Mouse (Mus musculus) intestine, postnatal 0 days (tissue): Measurements from ENCODE around the gene Rin1. TPM values are rescaled to one million over a fixed set of nuclear protein-coding genes. Genes with fewer than 3 reads are reported as not detected.

Experiments
- ATAC-seq: fragments of 200-750 bp; cut with Nextera tagmentation; 2 replicates; pipeline ENCODE4 v1.8.0; 2017; ENCODE audit warnings: mild to moderate bottlenecking, moderate TSS enrichment, moderate library complexity
- H3K27ac ChIP-seq: fragments of 300-500 bp; sonication (generic); 2 replicates; pipeline ENCODE4 v1.5.1; 2014; ENCODE audit warnings: mild to moderate bottlenecking, low read depth, low read length, moderate library complexity
- H3K27me3 ChIP-seq: fragments of 300-500 bp; sonication (generic); replicated peaks from 2 replicates; pipeline ENCODE4 v1.6.1; 2014; ENCODE audit warnings: low read length, mixed read lengths; ENCODE audit not compliant: control insufficient read depth, insufficient read depth
- H3K36me3 ChIP-seq: fragments of 300-500 bp; sonication (generic); 2 replicates; pipeline ENCODE4 v1.6.1; 2014; ENCODE audit warnings: mild to moderate bottlenecking, moderate library complexity; ENCODE audit not compliant: control insufficient read depth, insufficient read depth
- H3K4me1 ChIP-seq: fragments of 300-500 bp; sonication (generic); replicated peaks from 2 replicates; pipeline ENCODE4 v1.6.1; 2014; ENCODE audit warnings: antibody characterized with exemption, low read length, mixed read lengths; ENCODE audit not compliant: control insufficient read depth, insufficient read depth
- H3K4me2 ChIP-seq: fragments of 300-500 bp; sonication (generic); replicated peaks from 2 replicates; pipeline ENCODE4 v1.6.1; 2014; ENCODE audit warnings: low read depth, mild to moderate bottlenecking, moderate library complexity
- H3K4me3 ChIP-seq: fragments of 300-500 bp; sonication (generic); 2 replicates; pipeline ENCODE4 v1.5.1; 2014; ENCODE audit warnings: low read depth, low read length
- H3K9ac ChIP-seq: fragments of 300-500 bp; sonication (generic); 2 replicates; pipeline ENCODE4 v1.6.1; 2014; ENCODE audit warnings: mild to moderate bottlenecking, low read depth, low read length
- H3K9me3 ChIP-seq: fragments of 300-500 bp; sonication (generic); 2 replicates; pipeline ENCODE4 v1.6.1; 2016; ENCODE audit warnings: mixed run types; ENCODE audit not compliant: control insufficient read depth
- CTCF ChIP-seq: sonication (generic); IDR thresholded peaks from 2 replicates; pipeline ENCODE4 v1.5.1; 2016; ENCODE audit warnings: low read depth, mild to moderate bottlenecking, control low read depth, antibody characterized with exemption, moderate library complexity
- WGBS: fragments of 180-500 bp; shearing (Covaris S2); extraction: QIAGEN DNeasy Blood & Tissue Kit; methylation state at CpG from one replicate; pipeline ENCODE4 v1.1.7; 2014; 5-methylcytosine and 5-hydroxymethylcytosine counted together
- polyA plus RNA-seq: library from polyadenylated mRNA; unstranded; fragments of >200 nt; fragmentation: Nextera tagmentation; extraction: Ambion mirVana; gene quantifications from 2 replicates; pipeline ENCODE4 v1.2.1, GENCODE M21; 2015

The Rin1 gene
- polyA plus RNA-seq, 1 experiment from 2014 or later = 0.77 TPM

DNA sequence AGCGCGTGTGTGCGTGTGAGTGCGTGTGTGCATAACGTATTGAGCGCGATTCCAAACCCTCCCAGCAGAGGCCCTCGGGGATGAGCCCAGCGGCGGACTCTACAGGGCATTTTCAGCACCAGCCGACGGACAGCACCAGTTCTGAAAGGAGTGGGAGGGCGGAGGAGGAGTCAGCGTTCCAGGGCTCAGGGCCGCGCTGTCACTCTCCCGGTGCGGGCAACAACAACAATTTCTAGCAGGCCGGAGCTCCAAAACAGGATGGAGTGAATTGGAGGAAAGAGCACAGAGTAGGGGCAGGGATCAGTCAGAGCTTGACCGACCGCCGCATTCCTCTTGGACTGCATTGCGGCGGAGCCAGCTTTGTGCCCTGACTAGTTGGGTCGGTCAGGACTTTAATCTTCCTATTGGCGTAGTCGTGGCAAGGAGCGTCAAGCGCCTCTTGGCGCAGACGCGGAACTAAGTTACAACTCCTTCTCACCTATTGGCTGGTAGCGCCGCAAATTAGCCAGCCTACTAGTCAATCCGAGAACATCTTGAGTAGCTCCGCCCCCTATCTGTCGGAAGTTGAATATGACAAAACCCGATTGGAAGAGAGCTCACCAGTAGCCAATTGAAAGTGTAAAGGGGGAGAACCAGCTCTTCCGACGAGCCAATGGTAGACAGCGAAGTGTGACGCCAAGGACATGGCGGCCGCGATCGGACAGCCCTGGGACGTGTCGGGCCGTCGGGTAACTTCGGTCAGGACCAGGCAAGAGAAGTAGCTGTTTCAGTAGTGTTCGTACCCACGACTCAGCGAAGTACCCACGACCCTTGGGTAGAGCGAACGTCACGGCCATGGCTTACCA is 37.8 kb downstream of the Rin1 start, which contains the start of gene Yif1a:
Yif1a (plus strand) TSS at position 655 of the 845 bp plus-strand sequence.
- H3K9me3 ChIP-seq = no peaks in the 10 kb centered on the region
- H3K27me3 ChIP-seq = peaks cover 29% of the 10 kb centered on the region
- peaks cover 8% of the 10 kb centered on the region; the same call in 1 of the 2 replicates for H3K4me1 ChIP-seq
- H3K4me2 ChIP-seq = peak within 1 kb of the TSS; percentile 81
- peak within 1 kb of the TSS; percentile 95 for H3K27ac ChIP-seq
- H3K9ac ChIP-seq = peak within 1 kb of the TSS; percentile 78
- under 1% methylated on average over 58 of the region's 58 CpGs for WGBS
- peak; percentile 90 for ATAC-seq
- H3K4me3 ChIP-seq = peak within 1 kb of the TSS; percentile 91
- peak; percentile 87 for TF ChIP-seq CTCF
- peaks cover 33% of the 10 kb centered on the region for H3K36me3 ChIP-seq

DNA sequence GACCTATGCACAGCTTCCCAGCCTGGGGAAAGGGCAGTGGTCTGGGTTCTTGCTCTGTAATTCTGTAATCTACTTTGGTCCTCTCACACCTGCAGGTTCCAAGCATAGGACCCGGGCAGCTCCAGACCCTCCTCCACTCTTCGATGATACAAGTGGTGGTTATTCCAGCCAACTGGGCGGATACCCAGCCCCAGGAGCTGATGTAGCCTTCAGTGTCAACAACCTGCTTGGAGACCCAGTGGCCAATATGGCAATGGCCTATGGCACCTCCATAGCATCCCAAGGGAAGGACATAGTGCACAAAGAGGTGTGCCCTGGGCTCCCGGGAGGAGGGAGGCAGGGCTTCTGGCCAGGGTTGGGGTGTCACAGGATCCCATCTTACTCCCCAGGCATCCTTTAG is 39.0 kb downstream of the Rin1 start:
- no peak for TF ChIP-seq CTCF
- Histone ChIP-seq H3K4me3 (peak overlapping the region; percentile 91), H3K9me3 (no peaks in the 10 kb centered on the region), H3K27me3 (peaks cover 21% of the 10 kb centered on the region), H3K9ac (peak overlapping the region; percentile 78), H3K4me2 (peak overlapping the region; percentile 81), H3K4me1 (peaks cover 8% of the 10 kb centered on the region; the same call in 1 of the 2 replicates), H3K27ac (peak overlapping the region; percentile 95; the same call in 1 of the 2 replicates), H3K36me3 (peaks cover 39% of the 10 kb centered on the region)
- WGBS = 87% methylated on average over 4 of the region's 4 CpGs
- ATAC-seq = no peak

GRCm38 (mm10) chr19:5092083-5092482 is 41.8 kb downstream of the Rin1 start:
- WGBS = 92% methylated on average over 10 of the region's 10 CpGs
- Histone ChIP-seq H3K4me2 (no peak overlapping the region), H3K9me3 (no peaks in the 10 kb centered on the region), H3K27me3 (no peaks in the 10 kb centered on the region), H3K36me3 (peaks cover 39% of the 10 kb centered on the region), H3K27ac (no peak overlapping the region), H3K4me1 (peaks cover 8% of the 10 kb centered on the region; the same call in 1 of the 2 replicates), H3K4me3 (no peak overlapping the region), H3K9ac (no peak overlapping the region)
- TF ChIP-seq CTCF = no peak
- no peak for ATAC-seq

- 73% methylated on average over 12 of the region's 12 CpGs for WGBS
- Histone ChIP-seq H3K9ac (no peak overlapping the region), H3K9me3 (no peaks in the 10 kb centered on the region), H3K36me3 (peaks cover 39% of the 10 kb centered on the region), H3K27ac (no peak overlapping the region), H3K4me1 (peaks cover 12% of the 10 kb centered on the region), H3K4me3 (no peak overlapping the region), H3K27me3 (0 out of 2 replicates have a peak, but pooled peaks cover 3% of the 10 kb centered on the region), H3K4me2 (no peak overlapping the region)
- no peak for TF ChIP-seq CTCF
- no peak for ATAC-seq
These were observed 43.4 kb downstream of the Rin1 start for GRCm38 (mm10) chr19:5093481-5094242.

- WGBS = under 1% methylated on average over 21 of the region's 21 CpGs
- H3K4me2 ChIP-seq = no peak overlapping the region
- no peak overlapping the region for H3K9ac ChIP-seq
- H3K9me3 ChIP-seq = no peaks in the 10 kb centered on the region
- peak; percentile 94 for TF ChIP-seq CTCF
- peaks cover 11% of the 10 kb centered on the region for H3K4me1 ChIP-seq
- H3K27ac ChIP-seq = no peak overlapping the region
- 0 out of 2 replicates have a peak, but pooled peaks cover 3% of the 10 kb centered on the region for H3K27me3 ChIP-seq
- peaks cover 41% of the 10 kb centered on the region for H3K36me3 ChIP-seq
- H3K4me3 ChIP-seq = no peak overlapping the region
- ATAC-seq = peak; percentile 33
These were observed 44.0 kb downstream of the Rin1 start for GRCm38 (mm10) chr19:5094243-5094632.
